Mouse (Mus musculus) megakaryocyte, embryonic 14.5 days (primary cell): ENCODE results near the gene Ugt1a6a.

Experiments
- FLI1 ChIP-seq: IDR thresholded peaks from 2 replicates; pipeline ENCODE4 v1.6.1; 2012; ENCODE audit warnings: low read length, inconsistent platforms, mixed read lengths
- GATA1 ChIP-seq: IDR thresholded peaks from 3 replicates; pipeline ENCODE4 v1.6.1; 2012; ENCODE audit warnings: mixed read lengths, low read length, inconsistent platforms, borderline replicate concordance

DNA sequence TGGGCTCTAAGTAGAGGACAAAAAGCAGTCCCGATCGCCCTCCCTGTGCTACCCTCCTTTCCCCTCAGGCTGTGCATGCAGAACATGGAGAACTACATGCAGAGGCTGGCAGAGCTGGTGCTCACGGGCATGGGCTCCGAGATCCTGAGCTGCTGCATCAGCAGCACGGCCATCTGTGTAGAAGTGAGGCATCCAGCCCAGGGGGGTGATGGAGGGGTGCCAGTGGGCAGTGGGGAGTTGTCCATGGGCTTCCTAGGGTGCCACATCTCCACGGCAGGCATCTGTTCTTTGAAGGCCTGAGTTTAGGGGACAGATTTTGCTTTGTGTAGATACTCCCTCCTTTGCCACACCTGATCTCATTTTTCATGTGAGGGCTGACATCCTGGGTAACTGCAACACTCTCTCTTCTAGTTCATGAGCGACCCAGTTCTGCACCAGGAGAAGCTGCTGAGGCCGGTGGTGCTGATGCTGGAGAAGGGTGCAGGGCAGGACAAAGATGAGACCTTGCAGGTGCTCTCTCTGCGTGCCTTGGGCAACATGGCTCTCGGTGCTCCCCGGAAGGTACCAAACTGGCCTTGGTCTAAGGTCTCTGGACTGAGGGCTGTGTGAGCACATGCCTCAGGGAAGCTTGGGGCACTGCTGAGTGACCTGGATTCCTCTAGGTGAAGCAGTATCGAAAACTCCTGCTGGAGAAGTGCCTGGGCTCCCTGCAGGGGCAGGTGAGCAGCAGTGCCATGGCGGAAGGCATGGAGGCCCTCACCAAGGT, 121.6 kb downstream of the Ugt1a6a start:
- no peak for TF ChIP-seq GATA1
- no peak for TF ChIP-seq FLI1
